Mouse (Mus musculus) kidney, postnatal 10 days (tissue): ENCODE measurements around the gene Epb41l3.
A peak's percentile ranks its signal among the peaks of the same experiment; 100 is the strongest.
"Not testable (repeated sequence)": the region's sequence is repeated elsewhere in the genome, so short reads cannot be mapped to it uniquely, and the experiment has no call there.

Experiments
- DNase-seq: peaks from one replicate; pipeline ENCODE4 v3.0.0; 2021; ENCODE audit warnings: mixed read lengths

Gene Epb41l3

DNA sequence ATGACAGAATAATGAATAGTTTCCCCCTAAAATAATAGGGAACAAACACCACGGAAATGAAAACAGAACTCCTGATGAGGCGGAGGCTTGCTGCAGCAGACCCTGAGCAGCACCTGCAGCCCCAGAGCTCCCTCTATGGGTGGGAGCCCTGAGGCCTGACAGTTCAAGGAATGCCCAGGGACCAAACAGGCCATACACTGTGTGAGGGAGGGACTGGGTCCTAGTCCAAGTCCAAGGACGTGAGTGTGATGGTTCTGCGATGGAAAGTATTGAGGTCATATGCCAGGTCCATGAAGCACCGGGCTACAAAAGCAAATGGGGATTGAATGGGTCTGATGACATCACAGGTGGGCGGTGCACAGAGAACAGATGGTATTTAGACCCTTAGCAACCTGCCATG is 33.7 kb downstream of the Epb41l3 start:
- peak; percentile 38 for DNase-seq

DNA sequence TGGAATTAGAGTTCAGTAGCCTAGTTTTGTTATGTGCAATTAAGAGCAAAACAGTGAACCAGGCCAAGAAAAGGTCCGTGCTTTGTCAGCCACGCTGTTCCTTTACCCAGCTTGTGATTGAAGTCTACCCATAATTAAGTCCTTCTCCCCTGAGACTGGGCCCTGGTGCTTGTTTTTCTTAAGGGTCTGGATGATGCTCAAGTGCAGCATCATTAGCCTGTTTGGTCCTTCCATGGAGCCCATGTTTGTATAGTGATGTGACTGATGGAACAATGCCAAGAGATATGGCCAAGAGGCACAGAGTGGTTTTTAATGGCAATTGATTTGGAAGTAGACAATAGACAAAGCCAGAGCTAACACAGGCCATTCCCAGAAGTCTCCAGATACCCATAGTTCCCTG is 36.7 kb downstream of the Epb41l3 start:
- no peak for DNase-seq

DNA sequence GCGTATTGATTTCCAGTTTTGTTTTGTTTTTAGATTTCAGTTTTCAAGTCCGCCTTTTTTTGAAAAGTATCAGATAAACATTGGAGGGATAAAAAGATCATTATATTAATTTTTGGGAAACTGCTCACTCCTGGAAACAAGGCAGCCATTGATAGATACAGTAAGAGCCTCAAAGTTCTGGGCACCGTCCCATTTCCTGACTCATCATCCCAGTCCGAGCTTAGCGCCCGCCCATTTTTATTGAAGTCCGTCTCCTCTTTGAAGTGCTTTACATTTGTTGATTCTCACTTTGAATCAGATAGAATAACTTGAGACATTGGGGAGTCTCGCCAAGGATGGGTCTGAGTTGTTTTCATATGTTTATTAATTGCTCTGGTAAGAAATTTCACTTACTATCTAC is 43.7 kb downstream of the Epb41l3 start:
- no peak for DNase-seq

DNA sequence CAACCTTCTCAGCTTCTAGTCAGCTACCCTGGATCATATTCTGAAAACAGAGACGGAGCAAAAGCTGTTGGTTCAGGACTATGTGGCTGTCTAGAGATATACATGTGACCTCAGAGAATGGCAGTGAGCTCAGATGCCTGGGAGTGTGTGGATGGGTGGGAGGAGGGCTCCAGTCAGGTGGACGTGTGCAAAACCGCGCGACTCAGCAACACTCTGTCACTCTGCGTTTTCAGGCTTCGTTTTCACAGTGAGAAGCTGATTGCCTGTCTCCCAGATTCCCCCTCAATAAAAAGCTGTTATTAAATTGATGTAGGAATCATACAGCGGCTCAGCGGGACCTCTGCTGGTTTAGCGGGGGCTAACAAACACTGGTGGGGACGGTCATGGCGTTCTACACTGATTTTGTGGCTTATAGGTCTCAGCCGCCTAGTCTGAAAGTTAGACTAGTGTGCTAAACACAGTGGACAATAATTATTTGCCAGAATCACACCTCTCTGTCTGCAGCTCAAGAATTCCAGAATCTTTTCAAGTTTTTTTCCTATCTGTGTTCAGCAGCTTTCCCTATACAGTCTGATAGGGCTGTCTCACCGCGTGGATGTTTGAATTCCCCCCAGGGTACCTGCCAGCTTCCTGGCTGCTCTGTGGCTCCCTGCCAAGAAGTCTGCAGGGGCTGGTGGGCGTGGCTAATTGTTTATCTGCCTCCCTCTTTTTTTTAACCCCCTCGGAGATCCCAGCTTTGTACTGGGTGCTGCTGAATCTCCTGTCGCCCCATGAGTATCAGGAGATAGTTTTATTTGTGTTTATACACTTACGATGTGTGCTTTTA is 45.3 kb downstream of the Epb41l3 start:
- DNase-seq = peak; percentile 45

DNA sequence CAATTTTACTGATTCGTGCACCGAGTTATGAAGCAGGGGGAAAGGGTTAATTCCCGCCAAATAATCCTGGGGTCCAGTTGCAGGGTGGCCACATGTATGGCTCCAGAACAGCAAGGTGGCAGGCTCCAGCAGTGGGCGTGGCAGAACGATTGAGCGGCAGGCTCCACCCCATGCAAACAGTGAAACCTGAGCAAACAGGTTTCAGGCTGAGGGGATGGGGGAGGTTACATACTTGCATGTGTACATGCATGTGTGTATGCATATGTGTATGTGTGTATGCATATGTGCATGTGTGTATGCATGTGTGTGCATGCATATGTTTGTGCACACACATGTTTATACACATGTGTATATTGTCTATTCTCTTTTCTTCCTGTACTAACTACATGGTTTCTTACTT is 46.9 kb downstream of the Epb41l3 start:
- not testable (repeated sequence) for DNase-seq

DNA sequence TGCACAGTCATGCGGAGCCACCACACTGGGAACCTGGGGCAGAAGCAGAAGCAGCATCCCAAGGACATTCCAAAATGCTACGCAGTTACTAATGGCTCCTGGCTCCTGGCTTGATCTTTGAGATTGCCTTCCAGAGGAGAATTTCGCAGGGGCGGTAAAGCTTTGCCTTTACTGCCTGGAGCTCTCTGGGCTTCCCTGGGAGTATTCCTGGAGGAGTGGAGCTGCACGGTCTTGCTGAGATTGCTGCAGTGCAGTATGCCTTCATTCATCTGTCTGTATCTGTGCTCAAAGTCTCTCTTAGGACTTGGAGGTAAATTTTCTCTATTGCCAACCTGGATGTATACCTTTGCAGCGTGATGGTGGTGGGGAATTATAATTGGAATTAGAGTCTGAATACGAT is 52.0 kb downstream of the Epb41l3 start:
- DNase-seq = no peak

DNA sequence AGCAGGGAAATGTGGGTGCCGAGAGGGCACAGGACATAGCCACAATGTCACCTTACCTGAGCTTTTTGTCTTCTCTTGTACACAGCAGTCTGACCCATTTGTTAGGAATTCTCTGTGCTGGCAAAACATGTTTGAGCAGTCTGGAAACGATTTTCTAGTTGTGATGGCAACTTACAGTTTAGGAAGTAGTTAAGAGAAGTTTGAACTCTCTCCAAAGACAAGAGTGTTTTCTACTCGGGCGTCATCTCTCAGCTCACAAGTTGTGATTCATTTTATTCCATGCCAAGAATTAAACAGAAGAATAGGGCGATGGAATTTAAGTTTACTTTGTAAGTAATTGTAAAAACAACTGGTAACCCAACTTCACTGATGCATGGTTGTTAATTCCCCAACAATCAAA is 52.5 kb downstream of the Epb41l3 start:
- DNase-seq = no peak

DNA sequence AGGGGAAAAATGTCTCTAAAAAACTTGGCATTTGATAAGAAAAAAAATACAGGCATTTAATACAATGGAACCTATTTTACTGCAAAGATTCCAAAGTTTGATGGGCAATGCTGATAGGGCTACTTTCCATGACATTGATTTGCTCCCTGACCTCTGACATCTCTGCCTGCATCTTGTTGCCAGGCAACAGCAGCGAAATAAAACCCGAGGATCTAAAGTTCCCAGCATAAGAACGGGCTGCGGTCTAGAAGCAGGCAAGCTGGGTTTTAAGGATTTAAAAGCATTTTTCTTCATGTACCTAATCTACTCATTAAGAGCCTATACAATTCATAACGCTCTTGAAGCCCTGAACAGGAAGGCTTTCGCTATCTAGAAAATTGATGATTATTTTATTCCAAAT is 54.0 kb downstream of the Epb41l3 start:
- no peak for DNase-seq

DNA sequence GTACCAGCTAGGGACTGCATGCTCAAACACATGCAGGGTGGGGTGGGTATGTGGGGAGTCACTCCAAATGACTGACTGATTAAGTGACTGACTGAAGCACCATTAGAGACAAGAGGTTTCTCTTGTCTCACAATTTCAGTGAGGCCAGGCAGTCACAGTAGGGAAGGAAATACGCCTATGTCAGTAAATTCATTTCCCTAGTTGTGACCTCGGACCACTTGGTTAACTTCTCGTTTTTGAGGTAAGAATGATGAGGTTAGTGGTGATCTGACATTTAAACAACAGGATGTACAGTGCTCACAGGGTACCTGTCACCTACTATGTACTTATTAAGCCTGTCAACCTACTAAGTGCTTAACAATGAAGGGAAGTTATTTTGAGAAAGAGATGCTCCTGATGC is 67.5 kb downstream of the Epb41l3 start:
- no peak for DNase-seq

DNA sequence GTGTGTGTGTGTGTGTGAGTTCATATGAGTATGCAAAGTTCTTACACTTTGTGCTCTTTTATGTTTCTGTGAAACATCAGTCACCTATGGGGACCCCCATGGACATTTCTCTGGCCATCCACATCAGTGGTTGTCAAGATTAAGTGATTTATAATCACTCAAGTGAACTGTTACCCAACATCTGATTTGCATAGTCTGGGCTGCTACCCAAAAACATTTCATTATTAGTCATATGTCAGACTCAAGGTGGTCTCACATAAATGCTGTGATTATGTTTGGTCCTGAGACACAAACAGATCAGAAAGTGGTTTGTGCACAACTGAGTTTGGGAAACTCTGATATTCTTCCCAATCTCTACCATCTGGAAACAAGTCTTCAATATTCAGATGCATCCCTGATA is 75.3 kb downstream of the Epb41l3 start:
- DNase-seq = no peak

DNA sequence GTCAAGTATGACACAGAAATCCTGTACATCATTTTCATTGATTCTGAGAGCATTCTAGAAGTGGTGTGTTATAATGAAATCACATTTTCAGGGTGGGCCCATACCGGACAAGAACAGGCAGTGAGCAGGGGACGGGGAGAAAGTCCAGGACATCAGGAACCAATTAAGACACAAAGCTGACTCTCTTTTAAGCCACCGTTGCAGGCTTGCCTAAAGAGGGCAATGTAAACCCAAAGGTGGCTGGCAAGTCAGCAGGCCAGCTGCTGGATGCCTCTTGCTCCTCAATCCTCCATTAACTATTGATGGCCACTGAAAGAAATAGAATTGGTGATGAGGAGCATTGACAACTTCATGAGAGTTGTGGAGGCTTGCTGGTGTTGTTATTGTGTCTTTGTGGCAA is 75.8 kb downstream of the Epb41l3 start:
- DNase-seq = no peak

DNA sequence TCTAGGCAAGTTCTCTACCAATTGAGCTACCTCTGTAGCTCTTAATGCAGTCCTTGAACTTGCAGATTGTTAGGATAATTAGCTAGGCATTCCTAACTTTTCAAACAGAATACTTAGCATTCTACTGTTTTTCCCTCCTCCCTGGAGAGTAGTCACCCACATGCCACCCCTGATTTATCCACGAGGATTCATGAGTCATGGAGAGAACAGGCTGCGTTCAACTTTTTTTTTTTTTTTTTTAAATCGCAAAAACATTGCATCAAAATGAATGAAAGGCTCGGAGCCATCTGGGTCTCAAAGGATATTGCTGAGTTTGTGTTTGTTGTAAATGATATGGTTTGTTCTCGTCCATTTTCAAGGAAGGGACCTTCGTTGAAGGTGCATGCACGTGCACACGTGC is 79.6 kb downstream of the Epb41l3 start:
- no peak for DNase-seq

DNA sequence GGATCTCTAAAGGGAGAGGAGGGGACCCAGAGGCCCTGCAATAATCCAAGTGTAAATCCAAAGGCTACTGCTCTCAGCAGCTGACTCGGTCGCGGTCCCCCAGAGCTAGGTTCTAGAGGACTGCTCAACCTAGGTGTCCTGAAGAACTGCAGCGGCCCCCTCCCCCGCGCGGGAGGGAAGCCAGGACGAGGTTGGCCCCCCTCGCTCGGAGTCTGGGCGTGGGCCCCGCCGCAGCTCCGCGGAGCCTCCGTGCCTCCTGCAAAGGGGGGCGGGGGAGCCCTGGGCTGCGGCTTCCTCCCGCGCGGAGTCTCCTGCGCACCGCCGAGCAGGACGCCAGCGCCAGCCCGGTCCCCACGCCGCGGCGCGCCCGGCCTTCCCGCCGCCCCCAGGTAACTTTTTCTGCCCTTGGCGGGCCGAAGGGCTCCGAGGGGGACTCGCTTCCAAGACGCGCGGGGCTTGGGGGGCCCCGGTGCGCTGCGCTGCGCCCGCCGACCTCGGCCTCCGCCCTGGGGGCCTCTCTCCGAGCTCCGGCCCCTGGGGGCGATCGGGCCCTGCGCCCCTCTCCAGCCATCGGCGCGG is 81.1 kb downstream of the Epb41l3 start:
- DNase-seq = peak; percentile 61

DNA sequence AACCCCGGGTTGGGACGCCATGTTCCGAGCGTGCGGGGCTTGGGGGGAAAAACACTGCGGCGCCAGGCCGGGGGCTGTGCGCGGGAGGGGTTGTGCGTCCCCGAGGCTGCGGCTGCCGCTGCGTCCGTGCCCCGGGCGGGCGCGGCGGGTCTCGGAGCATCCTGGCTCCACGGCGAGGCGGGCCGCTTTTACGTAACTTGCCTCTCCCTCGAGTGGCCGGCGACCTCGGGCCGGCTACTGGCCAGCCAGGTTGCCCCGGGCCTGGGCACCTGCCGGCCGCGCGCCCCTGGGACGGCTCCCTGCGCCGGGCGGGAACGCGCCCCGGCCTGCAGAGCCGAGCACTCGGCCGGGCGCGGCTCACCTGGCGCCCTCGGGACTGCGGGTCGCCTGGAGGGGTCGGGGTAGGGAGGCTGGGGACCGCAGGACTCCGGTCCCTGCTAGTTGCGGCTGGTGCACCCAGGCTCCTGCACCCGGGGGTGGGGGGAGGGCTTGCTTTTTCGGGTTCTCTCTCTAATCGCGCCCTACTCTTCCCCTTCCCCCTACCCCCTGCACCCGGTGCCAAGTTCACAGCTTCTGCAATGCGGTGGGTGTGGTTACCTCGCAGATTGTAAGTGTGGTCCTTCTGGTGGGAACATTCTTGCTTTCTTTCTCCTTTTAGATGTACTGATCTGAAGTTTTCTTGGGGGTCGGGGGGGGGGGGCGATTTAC is 81.8 kb downstream of the Epb41l3 start:
- DNase-seq = peak; percentile 37

DNA sequence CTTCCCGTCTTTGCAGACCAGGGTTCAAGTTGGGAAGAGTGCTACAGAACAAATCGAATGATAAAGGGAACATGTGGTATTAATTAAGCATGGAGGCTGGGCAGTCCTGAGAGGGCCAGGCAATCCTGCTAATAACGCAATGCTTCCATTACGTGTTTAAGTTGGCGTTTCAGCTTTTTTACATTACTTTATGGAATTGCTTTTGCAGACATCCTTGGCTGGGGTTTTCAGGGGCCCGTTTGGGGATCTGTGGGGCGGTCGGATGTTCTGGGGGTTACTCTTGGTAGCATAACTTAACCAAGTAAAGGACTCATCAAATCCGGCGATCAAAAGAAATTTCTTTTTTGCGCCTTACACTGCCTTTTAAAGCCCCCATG is 82.3 kb downstream of the Epb41l3 start:
- no peak for DNase-seq

DNA sequence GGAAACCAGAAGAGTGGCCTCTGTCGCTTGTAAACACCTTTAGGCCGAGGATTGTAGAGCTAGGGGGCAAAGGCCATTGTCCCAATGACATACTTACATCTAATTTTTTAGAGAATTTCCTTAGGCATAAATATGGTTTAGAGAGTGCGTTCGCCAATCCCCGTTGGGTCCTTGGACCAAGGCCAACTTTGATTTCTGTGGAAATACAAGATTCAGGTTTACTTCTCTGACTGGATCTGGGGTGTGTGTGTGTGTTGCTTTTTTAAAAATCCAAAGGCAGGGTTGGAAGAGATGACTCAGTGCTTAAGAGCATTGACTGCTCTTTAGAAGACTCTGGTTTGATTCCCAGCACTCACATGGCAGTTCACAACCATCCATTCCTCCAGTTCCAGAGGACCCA is 83.2 kb downstream of the Epb41l3 start:
- no peak for DNase-seq

DNA sequence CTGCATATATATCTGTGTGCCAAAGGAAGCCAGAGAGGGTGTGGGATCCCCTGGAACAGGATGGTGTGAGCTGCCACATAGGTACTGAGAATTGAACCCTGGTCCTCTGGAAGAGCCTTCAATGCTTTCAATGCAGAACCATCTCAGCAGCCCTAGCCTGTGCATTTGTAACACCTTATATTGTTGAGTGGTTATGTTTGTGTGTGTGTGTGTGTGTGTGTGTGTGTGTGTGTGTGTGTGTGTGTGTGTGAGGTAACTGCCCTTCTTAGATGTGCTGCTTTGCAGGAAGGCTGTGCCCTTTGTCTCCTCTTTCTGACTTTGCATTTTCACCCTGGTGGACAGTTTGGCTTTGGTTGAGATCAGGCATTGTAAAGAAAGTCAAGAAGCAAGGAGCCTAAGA is 87.2 kb downstream of the Epb41l3 start:
- peak; percentile 38 for DNase-seq

DNA sequence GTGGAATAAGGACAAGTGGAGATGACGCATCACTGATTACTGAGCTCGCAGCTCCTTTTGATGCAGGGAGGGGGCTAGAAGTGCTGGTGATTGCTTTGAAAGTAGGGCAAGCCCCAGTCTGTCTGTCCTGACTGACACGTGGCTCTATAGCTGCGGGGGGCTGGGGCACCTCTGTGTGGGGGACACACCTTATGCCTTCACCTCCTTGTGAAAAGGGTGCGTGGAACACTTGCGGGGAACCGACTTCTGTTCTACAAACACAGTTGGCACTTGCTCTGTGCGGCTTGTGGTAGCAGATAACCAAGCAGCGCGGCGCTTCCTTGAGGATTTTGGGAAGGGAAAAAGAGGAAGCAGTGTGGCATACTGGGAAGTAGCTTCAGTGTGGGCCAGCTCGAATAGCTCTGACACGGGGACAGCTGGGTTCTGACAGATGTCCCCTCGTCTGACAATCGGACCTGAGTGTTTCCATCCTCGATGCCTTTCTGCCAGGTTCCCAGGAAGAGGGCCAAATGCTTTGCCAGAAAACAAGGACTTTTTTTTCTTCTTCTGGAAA is 101.5 kb downstream of the Epb41l3 start:
- DNase-seq = no peak

DNA sequence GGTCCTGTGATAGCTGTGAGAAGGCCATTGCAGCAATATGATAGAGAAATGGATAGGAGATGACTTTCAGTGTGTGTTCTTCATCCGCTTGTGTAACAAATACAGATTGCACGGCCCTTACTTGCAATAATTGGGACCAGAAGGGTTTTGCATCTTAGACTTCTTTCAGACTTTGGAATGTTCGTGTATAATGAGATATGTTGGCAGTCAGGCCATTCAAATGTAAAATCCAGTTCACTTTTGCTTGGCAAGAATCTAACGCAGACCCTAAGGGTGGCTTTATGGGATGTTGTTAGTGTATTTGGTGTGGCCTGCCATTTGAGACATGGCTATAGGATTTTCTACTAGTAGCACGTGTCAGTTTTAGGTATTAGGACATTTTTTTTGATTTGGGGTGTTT is 102.5 kb downstream of the Epb41l3 start:
- DNase-seq = no peak

DNA sequence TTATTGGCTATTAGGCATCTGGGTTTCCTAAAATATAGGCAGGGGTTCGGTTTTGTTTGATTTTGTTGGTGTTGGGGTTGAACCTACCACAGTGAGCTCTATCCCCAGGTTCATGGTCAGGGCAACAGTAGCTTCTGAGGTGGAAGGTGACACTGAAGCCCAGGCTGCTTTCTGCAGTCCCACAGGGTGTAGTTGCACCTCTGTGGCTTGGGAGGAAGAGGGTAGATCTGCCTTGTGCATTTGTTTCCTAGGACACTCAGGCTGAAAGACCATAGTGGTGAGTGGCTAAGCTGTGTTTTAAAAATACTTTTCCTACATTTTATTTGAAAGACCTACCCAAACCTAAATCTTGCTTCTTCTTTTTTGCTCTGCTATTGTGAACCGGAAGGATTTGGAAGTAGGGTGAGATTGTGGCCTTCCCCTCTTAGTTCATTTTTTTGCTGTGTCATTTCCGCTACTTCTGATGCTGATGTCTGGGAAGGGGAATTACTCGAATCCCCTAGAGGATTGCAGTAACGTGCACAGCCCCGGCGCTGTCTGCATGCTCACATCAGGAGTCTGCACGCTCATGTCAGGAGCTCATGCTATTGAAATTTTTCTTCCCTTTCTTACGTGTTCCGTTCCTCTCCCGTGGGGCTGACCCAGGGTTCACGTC is 105.5 kb downstream of the Epb41l3 start:
- peak; percentile 59 for DNase-seq

DNA sequence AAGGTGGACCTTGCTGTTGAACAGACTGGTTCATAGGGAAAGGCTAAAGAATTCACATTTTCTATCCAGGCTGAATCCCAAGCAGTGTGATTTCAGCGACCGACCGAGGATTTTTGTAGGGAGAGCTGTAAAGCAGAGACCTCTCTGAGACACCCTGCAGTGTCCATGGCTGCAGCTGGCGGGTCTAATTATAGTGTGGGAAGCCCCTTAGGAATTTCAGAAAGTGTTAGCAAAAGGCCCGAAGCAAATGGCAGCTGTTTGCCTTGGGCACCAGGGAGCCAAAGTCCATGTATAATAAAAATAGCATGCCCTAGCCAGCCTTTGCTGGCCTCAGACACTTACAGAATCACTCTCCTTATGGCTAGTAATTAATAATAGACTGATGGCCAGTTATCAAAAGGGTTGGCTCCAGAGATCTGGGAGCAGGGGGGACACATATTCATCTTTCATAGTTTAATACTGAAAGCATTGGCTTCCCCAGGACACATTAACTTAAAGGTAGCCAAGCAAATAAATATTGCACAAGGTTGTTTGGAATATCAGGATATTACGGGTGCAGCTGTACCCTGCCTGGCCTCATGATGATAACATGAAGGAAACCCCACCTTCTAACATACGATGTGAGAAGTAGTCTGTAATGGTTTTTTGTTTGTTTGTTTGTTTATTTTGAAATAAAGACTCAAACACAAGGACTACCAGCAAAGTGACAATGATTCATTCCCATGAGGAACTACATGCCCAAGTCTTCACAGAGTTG is 106.3 kb downstream of the Epb41l3 start:
- DNase-seq = peak; percentile 9

DNA sequence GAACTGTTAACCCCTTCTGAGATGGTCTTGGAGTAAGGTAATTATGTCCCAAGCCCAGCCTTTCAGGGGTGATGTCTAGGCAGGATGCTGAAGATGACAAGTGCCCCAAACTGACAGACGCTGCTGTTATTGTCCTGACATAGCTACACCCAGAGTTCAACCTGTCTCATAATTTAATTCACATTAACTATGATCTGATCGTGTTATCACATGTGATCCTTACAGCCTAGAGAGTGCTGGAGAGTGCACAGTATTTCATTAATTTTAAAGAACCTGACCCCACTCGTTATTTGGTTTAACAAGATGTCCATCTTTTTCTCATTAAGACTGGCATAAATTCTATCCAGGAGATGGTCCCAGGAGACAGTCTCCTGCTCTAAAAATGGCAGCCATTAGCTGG is 112.3 kb downstream of the Epb41l3 start:
- DNase-seq = no peak
